Mouse (Mus musculus): Measurements from ENCODE around the gene Hapln1.

Gene Hapln1

GRCm38 (mm10) chr13:89539205-89539886 is at the start of gene Hapln1:
Hapln1 (plus strand) TSS chr13:89539796.
- DNase-seq (ENCODE audit: low spot score in 2 of 2) = no peak

GRCm38 (mm10) chr13:89493169-89493568 is 46.4 kb upstream of the Hapln1 start:
- no peak for DNase-seq (ENCODE audit: low spot score in 2 of 2)

GRCm38 (mm10) chr13:89493678-89494077 is 45.9 kb upstream of the Hapln1 start:
- no peak for DNase-seq (ENCODE audit: low spot score in 2 of 2)

GRCm38 (mm10) chr13:89496569-89496968 is 43.0 kb upstream of the Hapln1 start:
- DNase-seq (ENCODE audit: low spot score in 2 of 2) = no peak

GRCm38 (mm10) chr13:89499419-89499818 is 40.2 kb upstream of the Hapln1 start:
- no peak for DNase-seq (ENCODE audit: low spot score in 2 of 2)

GRCm38 (mm10) chr13:89521507-89521908 is 18.1 kb upstream of the Hapln1 start:
- DNase-seq (ENCODE audit: low spot score in 2 of 2) = no peak

GRCm38 (mm10) chr13:89528716-89529115 is 10.9 kb upstream of the Hapln1 start:
- no peak for DNase-seq (ENCODE audit: low spot score in 2 of 2)

- DNase-seq (ENCODE audit: low spot score in 2 of 2) = no peak
Measured at GRCm38 (mm10) chr13:89530386-89530785, 9.2 kb upstream of the Hapln1 start.

GRCm38 (mm10) chr13:89539887-89540264 is 280 bp downstream of the Hapln1 start:
- DNase-seq (ENCODE audit: low spot score in 2 of 2) = no peak

- DNase-seq (ENCODE audit: low spot score in 2 of 2) = no peak
Measured at GRCm38 (mm10) chr13:89540301-89540982, 846 bp downstream of the Hapln1 start.

- peak in 1 of 2 experiments; percentile 1 for DNase-seq (ENCODE audit: low spot score in 2 of 2)
Measured at GRCm38 (mm10) chr13:89543003-89543402, 3.4 kb downstream of the Hapln1 start.

- DNase-seq (ENCODE audit: low spot score in 2 of 2) = no peak
Measured at GRCm38 (mm10) chr13:89548203-89548740, 8.7 kb downstream of the Hapln1 start.

- DNase-seq (ENCODE audit: low spot score in 2 of 2) = no peak
Measured at GRCm38 (mm10) chr13:89549507-89549906, 9.9 kb downstream of the Hapln1 start.

- no peak for DNase-seq (ENCODE audit: low spot score in 2 of 2)
Measured at GRCm38 (mm10) chr13:89551502-89551901, 11.9 kb downstream of the Hapln1 start.

GRCm38 (mm10) chr13:89564518-89564917 is 24.9 kb downstream of the Hapln1 start:
- no peak for DNase-seq (ENCODE audit: low spot score in 2 of 2)

- DNase-seq (ENCODE audit: low spot score in 2 of 2) = no peak
Measured at GRCm38 (mm10) chr13:89566300-89566699, 26.7 kb downstream of the Hapln1 start.

- DNase-seq (ENCODE audit: low spot score in 2 of 2) = no peak
Measured at GRCm38 (mm10) chr13:89579115-89579514, 39.5 kb downstream of the Hapln1 start.

- DNase-seq (ENCODE audit: low spot score in 2 of 2) = no peak
Measured at GRCm38 (mm10) chr13:89583138-89583746, 43.6 kb downstream of the Hapln1 start.

- no peak for DNase-seq (ENCODE audit: low spot score in 2 of 2)
Measured at GRCm38 (mm10) chr13:89583747-89584738, 44.4 kb downstream of the Hapln1 start.

GRCm38 (mm10) chr13:89585144-89585543 is 45.5 kb downstream of the Hapln1 start:
- DNase-seq (ENCODE audit: low spot score in 2 of 2) = no peak

GRCm38 (mm10) chr13:89595105-89595504 is 55.5 kb downstream of the Hapln1 start:
- no peak for DNase-seq (ENCODE audit: low spot score in 2 of 2)
